Mouse (Mus musculus) spleen, postnatal 4 days (tissue): Measurements from ENCODE around the gene Uts2.
"Not testable (repeated sequence)": the region's sequence is repeated elsewhere in the genome, so short reads cannot be mapped to it uniquely, and the experiment has no call there.

Experiments
- DNase-seq, 2 experiments: peaks; one replicate each; pipeline ENCODE4 v3.0.0; 2022; ENCODE audit warnings: low spot score in 2 of 2

The Uts2 gene

GRCm38 (mm10) chr4:151015946-151016345 is 19.0 kb downstream of the Uts2 start:
- no peak for DNase-seq

GRCm38 (mm10) chr4:151017356-151017755 is 20.5 kb downstream of the Uts2 start:
- DNase-seq: not testable (repeated sequence)

- no peak for DNase-seq
Observed at GRCm38 (mm10) chr4:151024152-151024551, 27.3 kb downstream of the Uts2 start.

- no peak for DNase-seq
Observed at GRCm38 (mm10) chr4:151027001-151027400, 30.1 kb downstream of the Uts2 start.

GRCm38 (mm10) chr4:151036521-151036920 is 39.6 kb downstream of the Uts2 start:
- DNase-seq: no peak

- DNase-seq: no peak
Observed at GRCm38 (mm10) chr4:151037800-151038199, 40.9 kb downstream of the Uts2 start.

- no peak for DNase-seq
Observed at GRCm38 (mm10) chr4:151041506-151041905, 44.6 kb downstream of the Uts2 start.

- DNase-seq: no peak
Observed at GRCm38 (mm10) chr4:151043281-151043680, 46.4 kb downstream of the Uts2 start.

GRCm38 (mm10) chr4:151044037-151044943 is 47.4 kb downstream of the Uts2 start, which contains the start of gene Per3:
TSS of gene Per3 (minus strand) at chr4:151044665.
- DNase-seq: peak; percentile 95 to 97

GRCm38 (mm10) chr4:151044944-151045570 is 48.2 kb downstream of the Uts2 start:
- no peak for DNase-seq

GRCm38 (mm10) chr4:151046524-151046923 is 49.6 kb downstream of the Uts2 start:
- DNase-seq: no peak

- no peak for DNase-seq
Observed at GRCm38 (mm10) chr4:151051162-151051561, 54.3 kb downstream of the Uts2 start.
